ENCODE assay signal across 23 mouse cellular contexts in the genomic region with DNA sequence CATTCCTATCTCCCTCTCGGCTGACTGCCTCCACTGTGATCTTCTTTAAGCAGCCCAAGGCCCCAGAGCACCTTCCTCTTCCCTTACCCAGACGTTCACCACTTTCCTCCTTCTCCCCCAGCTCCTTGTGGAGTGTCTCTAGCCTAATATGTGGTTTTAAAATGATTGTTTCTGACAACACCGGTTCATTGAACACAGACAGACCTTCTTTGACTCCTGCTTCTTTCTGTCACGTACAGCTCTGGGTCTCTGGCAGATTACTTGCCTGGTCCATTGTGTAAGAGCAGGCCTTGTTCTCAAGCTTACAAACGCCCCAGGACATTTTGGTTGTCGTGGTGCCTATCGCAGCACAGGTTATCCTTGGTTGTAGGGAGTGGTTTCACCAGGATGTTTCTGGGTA. TPM values are rescaled to one million over a fixed set of nuclear protein-coding genes. Genes with fewer than 3 reads are reported as not detected.
DNase-seq lines count a peak whose midpoint lies in the region; ATAC-seq lines count a peak whose summit lies in the region.
"Had no signal": no experiment of that assay in that cellular context is flagged by ENCODE, and none has a peak within 500 bp of the region (broad histone marks: within the 10 kb centered on the region; RNA-seq: fewer than 3 reads in every experiment).

No protein-coding gene starts in this region.

- no peak overlapping the region for H3K4me2 ChIP-seq in midbrain, embryonic 11.5 days
- H3K4me2 ChIP-seq: embryonic facial prominence, embryonic 13.5 days; embryonic facial prominence, embryonic 15.5 days had no signal

- H3K27ac ChIP-seq in midbrain, embryonic 11.5 days (ENCODE audit: low read depth, low read length) = no peak overlapping the region
- H3K27ac ChIP-seq in midbrain, embryonic 10.5 days (replicated peaks) = no peak overlapping the region
- H3K27ac ChIP-seq: embryonic facial prominence, embryonic 13.5 days; embryonic facial prominence, embryonic 15.5 days had no signal

- H3K4me3 ChIP-seq in midbrain, embryonic 11.5 days (ENCODE audit: low read depth, low read length) = no peak overlapping the region
- H3K4me3 ChIP-seq in midbrain, embryonic 10.5 days = no peak overlapping the region
- H3K4me3 ChIP-seq: embryonic facial prominence, embryonic 13.5 days; embryonic facial prominence, embryonic 15.5 days; erythroblast, embryonic 14.5 days had no signal

- DNase-seq in midbrain, embryonic 11.5 days (ENCODE audit: low spot score, missing footprints) = peak; percentile 33
- DNase-seq in midbrain, embryonic 10.5 days (ENCODE audit: low spot score) = no peak
- DNase-seq in retina, embryonic 14.5 days (ENCODE audit: low spot score) = peak; percentile 55
- DNase-seq in frontal cortex, postnatal 25 days (ENCODE audit: low spot score in 2 of 2) = no peak
- DNase-seq in kidney, adult 11 months = no peak
- DNase-seq: adrenal gland, adult 2 months; adrenal gland, postnatal 10 days; adrenal gland, postnatal 25 days; cerebellum, adult 11 months; cerebellum, adult 18-20 months; cerebellum, adult 8-10 months; cerebellum, adult 9-11 months; cerebellum, postnatal 14 days; cerebellum, postnatal 36 days; embryo, embryonic 11 days had no signal

- no peak for ATAC-seq in midbrain, embryonic 11.5 days (ENCODE audit: low FRiP score)
- ATAC-seq: CD4-positive, CD25-positive, alpha-beta regulatory T cell, adult 4 months; forebrain, embryonic 14.5 days; forebrain, embryonic 16.5 days had no signal

- no peaks in the 10 kb centered on the region for H3K4me1 ChIP-seq in midbrain, embryonic 11.5 days (ENCODE audit: control insufficient read depth, insufficient read depth, low read length)
- H3K4me1 ChIP-seq in midbrain, embryonic 10.5 days = no peaks in the 10 kb centered on the region
- H3K4me1 ChIP-seq: embryonic facial prominence, embryonic 13.5 days; embryonic facial prominence, embryonic 15.5 days had no signal

- 59% methylated on average over 7 of the region's 7 CpGs for WGBS in midbrain, embryonic 11.5 days
- WGBS in midbrain, embryonic 10.5 days = 66% methylated on average over 7 of the region's 7 CpGs

- H3K27me3 ChIP-seq in midbrain, embryonic 11.5 days (ENCODE audit: control insufficient read depth, insufficient read depth, low read length) = no peaks in the 10 kb centered on the region
- no peaks in the 10 kb centered on the region for H3K27me3 ChIP-seq in midbrain, embryonic 10.5 days (ENCODE audit: low read depth, poor library complexity, severe bottlenecking)
- H3K27me3 ChIP-seq: CH12.LX; embryonic facial prominence, embryonic 13.5 days; embryonic facial prominence, embryonic 15.5 days had no signal

- H3K9ac ChIP-seq in midbrain, embryonic 11.5 days (ENCODE audit: low read length) = no peak overlapping the region
- H3K9ac ChIP-seq: embryonic facial prominence, embryonic 13.5 days; embryonic facial prominence, embryonic 15.5 days had no signal

- H3K36me3 ChIP-seq in midbrain, embryonic 11.5 days (ENCODE audit: control insufficient read depth, insufficient read depth, low read length) = no peaks in the 10 kb centered on the region
- H3K36me3 ChIP-seq in midbrain, embryonic 10.5 days = no peaks in the 10 kb centered on the region
- H3K36me3 ChIP-seq: embryonic facial prominence, embryonic 13.5 days; embryonic facial prominence, embryonic 15.5 days; G1E had no signal

- no peaks in the 10 kb centered on the region for H3K9me3 ChIP-seq in midbrain, embryonic 11.5 days (ENCODE audit: control insufficient read depth, low read length)
- no peaks in the 10 kb centered on the region for H3K9me3 ChIP-seq in midbrain, embryonic 10.5 days (replicated peaks)
- H3K9me3 ChIP-seq: embryonic facial prominence, embryonic 13.5 days; embryonic facial prominence, embryonic 15.5 days; G1E had no signal

RNA-seq across cellular contexts. Expression of a gene that starts 12.6 kb away (rescaled TPM):
- polyA plus RNA-seq in midbrain, embryonic 11.5 days (2014; fragmentation: Nextera tagmentation; extraction: Ambion mirVana) = 16.4 and 19.3 TPM in 2 replicates
- polyA plus RNA-seq in midbrain, embryonic 10.5 days (2016; fragmentation: Nextera tagmentation; extraction: Ambion mirVana) = 9.8 and 11.3 TPM in 2 replicates

RNA-seq across cellular contexts. Expression of a gene that starts 40.7 kb away (rescaled TPM):
- polyA plus RNA-seq in midbrain, embryonic 11.5 days (2014; fragmentation: Nextera tagmentation; extraction: Ambion mirVana) = 8.3 and 8.6 TPM in 2 replicates
- 8.4 and 9.2 TPM in 2 replicates for polyA plus RNA-seq in midbrain, embryonic 10.5 days (2016; fragmentation: Nextera tagmentation; extraction: Ambion mirVana)

Comparison
In these comparisons a context has a peak if more than half of its experiments do, and no peak if none do; other contexts are left out.
1. DNase-seq: peak in midbrain, embryonic 11.5 days (single experiment) and retina, embryonic 14.5 days (single experiment); none in midbrain, embryonic 10.5 days (single experiment), frontal cortex, postnatal 25 days (0 of 2) and kidney, adult 11 months (single experiment).